Mouse (Mus musculus): ENCODE results near the gene Lrrfip1. TPM values are rescaled to one million over a fixed set of nuclear protein-coding genes. Genes with fewer than 3 reads are reported as not detected.
A peak's percentile ranks its signal among the peaks of the same experiment; 100 is the strongest.

The Lrrfip1 gene
- polyA plus RNA-seq, 1 experiment from 2014 or later: 58.6 TPM

DNA sequence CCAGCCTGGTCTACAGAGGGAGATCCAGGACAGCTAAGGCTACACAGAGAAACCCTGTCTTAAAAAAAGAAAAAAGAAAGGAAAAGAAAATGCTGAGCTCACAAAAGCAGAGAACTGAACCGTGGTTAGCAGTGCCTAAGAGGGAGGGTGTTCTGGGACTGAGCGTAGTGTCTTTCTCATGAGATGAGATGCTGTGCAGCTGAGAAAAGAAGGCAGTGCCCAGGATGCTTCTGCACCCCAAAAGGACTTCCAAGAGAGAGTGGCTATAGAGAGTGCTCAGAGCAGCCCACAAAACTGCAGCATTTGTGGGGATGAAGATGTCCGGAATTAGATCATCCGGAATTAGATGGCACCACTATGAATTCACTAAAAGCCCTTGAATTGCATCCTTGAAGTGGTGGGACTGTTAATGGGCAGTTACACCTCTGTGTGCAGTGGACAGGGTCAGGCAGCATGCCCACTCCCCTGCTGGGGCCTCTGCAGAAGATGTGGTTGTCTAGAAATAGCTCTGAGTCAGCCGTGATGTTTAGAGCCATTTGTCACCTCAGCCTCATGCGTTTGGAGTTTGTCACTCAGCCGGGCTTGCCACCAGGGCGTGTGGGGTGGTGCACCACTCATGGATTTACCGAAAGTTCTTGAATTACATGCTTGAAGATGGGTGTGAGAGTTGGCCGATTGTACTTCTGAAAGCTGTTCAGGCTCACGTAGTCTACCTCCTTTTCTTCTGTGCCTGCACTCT, 23.8 kb downstream of the Lrrfip1 start:
- Histone ChIP-seq H3K9ac (ENCODE audit: low read depth, low read length) (no peak overlapping the region), H3K9me3 (ENCODE audit: control insufficient read depth, low read length) (peaks cover 6% of the 10 kb centered on the region; the same call in 1 of the 2 replicates), H3K27me3 (replicated peaks; ENCODE audit: control insufficient read depth, insufficient read depth, low read length) (no peaks in the 10 kb centered on the region), H3K4me1 (ENCODE audit: control insufficient read depth, insufficient read depth, low read length) (peaks cover 4% of the 10 kb centered on the region), H3K36me3 (ENCODE audit: control insufficient read depth, insufficient read depth, low read length) (0 out of 2 replicates have a peak, but pooled peaks cover 8% of the 10 kb centered on the region), H3K4me3 (ENCODE audit: low read depth, low read length) (no peak overlapping the region), H3K4me2 (ENCODE audit: low read depth, low read length) (no peak overlapping the region), H3K27ac (replicated peaks; ENCODE audit: low read depth, low read length) (no peak overlapping the region)
- ATAC-seq (ENCODE audit: low read depth) (no peak), DNase-seq (ENCODE audit: low spot score) (peak; percentile 51)
- 74% methylated on average over 11 of the region's 11 CpGs for WGBS

DNA sequence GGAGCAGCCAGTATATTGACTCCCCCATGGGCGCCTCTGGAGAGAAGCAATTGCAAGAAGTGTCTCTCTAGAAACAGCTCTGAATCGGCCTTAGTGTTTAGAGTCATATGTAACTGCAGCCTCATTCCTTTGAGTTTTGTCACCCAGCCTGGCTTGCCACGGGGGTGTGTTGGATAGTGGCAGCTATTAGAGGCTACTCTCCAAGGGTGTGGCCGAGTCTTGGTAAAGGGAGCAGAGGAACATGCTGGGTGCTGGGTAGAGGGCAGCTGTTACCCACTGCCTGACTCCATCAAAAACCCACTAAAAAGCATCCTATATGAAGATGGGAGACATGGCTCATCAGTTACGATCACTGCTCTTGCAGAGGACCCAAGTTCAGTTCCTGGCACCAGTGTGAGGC, 24.7 kb downstream of the Lrrfip1 start:
- Histone ChIP-seq H3K9ac (ENCODE audit: low read depth, low read length) (no peak overlapping the region), H3K4me3 (ENCODE audit: low read depth, low read length) (no peak overlapping the region), H3K4me1 (ENCODE audit: control insufficient read depth, insufficient read depth, low read length) (no peaks in the 10 kb centered on the region), H3K27ac (replicated peaks; ENCODE audit: low read depth, low read length) (no peak overlapping the region), H3K27me3 (replicated peaks; ENCODE audit: control insufficient read depth, insufficient read depth, low read length) (no peaks in the 10 kb centered on the region), H3K36me3 (ENCODE audit: control insufficient read depth, insufficient read depth, low read length) (0 out of 2 replicates have a peak, but pooled peaks cover 8% of the 10 kb centered on the region), H3K4me2 (ENCODE audit: low read depth, low read length) (no peak overlapping the region), H3K9me3 (ENCODE audit: control insufficient read depth, low read length) (peaks cover 6% of the 10 kb centered on the region; the same call in 1 of the 2 replicates)
- 85% methylated on average over 5 of the region's 5 CpGs for WGBS
- DNase-seq (ENCODE audit: low spot score) (no peak), ATAC-seq (ENCODE audit: low read depth) (no peak)

DNA sequence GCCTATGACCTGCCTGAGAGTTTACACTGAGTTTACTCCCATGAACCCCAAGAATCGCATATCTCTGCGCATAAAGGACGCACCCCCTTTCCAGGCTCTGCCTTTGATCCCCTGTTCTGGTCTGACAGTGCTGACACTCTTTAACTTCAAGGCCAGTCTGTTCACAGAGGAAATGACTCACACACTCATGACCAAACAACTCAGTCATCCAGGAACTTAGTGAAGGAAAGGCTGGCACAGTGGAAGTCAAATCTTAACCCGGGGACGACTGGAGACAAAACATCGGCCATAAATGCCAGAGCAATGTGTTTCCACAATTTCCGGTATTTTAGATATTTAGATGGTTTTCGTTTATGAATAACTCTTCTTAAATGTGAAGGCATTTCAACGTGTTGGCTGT, 25.4 kb downstream of the Lrrfip1 start:
- no peak for ATAC-seq (ENCODE audit: low read depth)
- Histone ChIP-seq H3K9ac (ENCODE audit: low read depth, low read length) (no peak overlapping the region), H3K4me2 (ENCODE audit: low read depth, low read length) (no peak overlapping the region), H3K27me3 (replicated peaks; ENCODE audit: control insufficient read depth, insufficient read depth, low read length) (no peaks in the 10 kb centered on the region), H3K36me3 (ENCODE audit: control insufficient read depth, insufficient read depth, low read length) (0 out of 2 replicates have a peak, but pooled peaks cover 8% of the 10 kb centered on the region), H3K9me3 (ENCODE audit: control insufficient read depth, low read length) (peaks cover 6% of the 10 kb centered on the region; the same call in 1 of the 2 replicates), H3K27ac (replicated peaks; ENCODE audit: low read depth, low read length) (no peak overlapping the region), H3K4me3 (ENCODE audit: low read depth, low read length) (no peak overlapping the region), H3K4me1 (ENCODE audit: control insufficient read depth, insufficient read depth, low read length) (no peaks in the 10 kb centered on the region)
- WGBS: 78% methylated on average over 9 of the region's 9 CpGs
- DNase-seq (ENCODE audit: low spot score): no peak

DNA sequence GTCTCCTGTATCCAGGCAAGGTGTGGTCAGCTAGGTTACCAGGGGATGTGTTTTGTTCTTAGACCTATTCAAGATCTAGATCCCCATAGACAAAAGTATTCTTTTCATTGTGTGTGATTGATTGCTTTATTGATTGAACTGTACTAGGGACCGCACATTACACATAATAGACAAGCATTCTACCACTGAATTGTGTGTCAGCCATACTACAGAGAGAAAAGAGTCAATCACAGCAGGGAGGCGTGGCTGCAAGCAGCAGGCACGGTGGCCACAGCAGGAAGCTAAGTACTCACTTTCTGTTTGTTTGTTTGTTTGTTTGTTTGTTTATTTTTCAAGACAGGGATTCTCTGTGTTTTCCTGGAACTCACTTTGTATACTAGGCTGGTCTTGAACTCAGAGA, 25.9 kb downstream of the Lrrfip1 start:
- H3K4me3 ChIP-seq (ENCODE audit: low read depth, low read length): no peak overlapping the region
- no peaks in the 10 kb centered on the region for H3K4me1 ChIP-seq (ENCODE audit: control insufficient read depth, insufficient read depth, low read length)
- ATAC-seq (ENCODE audit: low read depth): no peak
- H3K27ac ChIP-seq (replicated peaks; ENCODE audit: low read depth, low read length): no peak overlapping the region
- no peak overlapping the region for H3K9ac ChIP-seq (ENCODE audit: low read depth, low read length)
- H3K36me3 ChIP-seq (ENCODE audit: control insufficient read depth, insufficient read depth, low read length): 0 out of 2 replicates have a peak, but pooled peaks cover 8% of the 10 kb centered on the region
- DNase-seq (ENCODE audit: low spot score): no peak
- WGBS: 82% methylated on average over 3 of the region's 3 CpGs
- no peak overlapping the region for H3K4me2 ChIP-seq (ENCODE audit: low read depth, low read length)
- no peaks in the 10 kb centered on the region for H3K27me3 ChIP-seq (replicated peaks; ENCODE audit: control insufficient read depth, insufficient read depth, low read length)
- peaks cover 6% of the 10 kb centered on the region; the same call in 1 of the 2 replicates for H3K9me3 ChIP-seq (ENCODE audit: control insufficient read depth, low read length)

DNA sequence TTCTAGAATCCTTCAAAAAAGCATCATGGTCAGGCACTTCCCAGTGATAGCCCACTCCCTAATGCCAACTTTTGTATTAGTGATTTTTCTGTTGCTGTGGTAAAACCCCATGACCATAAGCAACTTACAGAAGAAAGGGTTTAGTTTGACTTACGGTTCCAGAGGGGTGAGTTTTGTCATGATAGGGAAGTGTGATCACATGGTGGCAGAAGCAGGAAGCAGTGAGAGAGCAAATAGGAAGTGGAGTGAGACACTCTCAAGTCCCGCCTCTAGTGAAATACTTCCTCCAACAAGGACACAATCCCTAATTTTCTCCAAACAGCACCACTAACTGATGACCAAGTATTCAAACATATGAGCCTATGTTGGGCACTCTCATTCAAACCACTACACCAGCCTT, 28.4 kb downstream of the Lrrfip1 start:
- Histone ChIP-seq H3K9ac (ENCODE audit: low read depth, low read length) (no peak overlapping the region), H3K27ac (replicated peaks; ENCODE audit: low read depth, low read length) (no peak overlapping the region), H3K36me3 (ENCODE audit: control insufficient read depth, insufficient read depth, low read length) (0 out of 2 replicates have a peak, but pooled peaks cover 8% of the 10 kb centered on the region), H3K4me3 (ENCODE audit: low read depth, low read length) (no peak overlapping the region), H3K9me3 (ENCODE audit: control insufficient read depth, low read length) (peaks cover 6% of the 10 kb centered on the region; the same call in 1 of the 2 replicates), H3K27me3 (replicated peaks; ENCODE audit: control insufficient read depth, insufficient read depth, low read length) (no peaks in the 10 kb centered on the region), H3K4me2 (ENCODE audit: low read depth, low read length) (no peak overlapping the region), H3K4me1 (ENCODE audit: control insufficient read depth, insufficient read depth, low read length) (no peaks in the 10 kb centered on the region)
- ATAC-seq (ENCODE audit: low read depth): no peak
- DNase-seq (ENCODE audit: low spot score): no peak
- 91% methylated on average over 2 of the region's 2 CpGs for WGBS

DNA sequence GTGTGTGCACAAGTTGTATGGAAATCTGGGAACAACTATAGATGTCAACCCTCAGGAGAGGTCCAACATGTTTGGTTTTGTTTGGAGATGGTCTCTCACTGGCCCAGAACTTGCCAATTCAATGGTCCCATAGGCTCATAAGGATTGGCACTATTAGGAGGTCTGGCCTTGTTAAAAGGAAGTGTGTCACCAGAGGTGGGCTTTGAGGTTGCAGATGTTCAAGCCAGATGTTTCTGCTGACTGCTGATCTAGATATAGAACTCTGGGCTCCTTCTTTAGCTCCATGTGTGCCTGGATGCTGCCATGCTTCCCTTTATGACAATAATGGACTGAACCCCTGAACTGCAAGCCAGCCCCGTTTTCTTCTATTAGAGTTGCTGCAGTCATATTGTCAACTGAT, 31.8 kb downstream of the Lrrfip1 start:
- H3K27ac ChIP-seq (replicated peaks; ENCODE audit: low read depth, low read length): no peak overlapping the region
- 86% methylated on average over 1 of the region's 1 CpGs for WGBS

DNA sequence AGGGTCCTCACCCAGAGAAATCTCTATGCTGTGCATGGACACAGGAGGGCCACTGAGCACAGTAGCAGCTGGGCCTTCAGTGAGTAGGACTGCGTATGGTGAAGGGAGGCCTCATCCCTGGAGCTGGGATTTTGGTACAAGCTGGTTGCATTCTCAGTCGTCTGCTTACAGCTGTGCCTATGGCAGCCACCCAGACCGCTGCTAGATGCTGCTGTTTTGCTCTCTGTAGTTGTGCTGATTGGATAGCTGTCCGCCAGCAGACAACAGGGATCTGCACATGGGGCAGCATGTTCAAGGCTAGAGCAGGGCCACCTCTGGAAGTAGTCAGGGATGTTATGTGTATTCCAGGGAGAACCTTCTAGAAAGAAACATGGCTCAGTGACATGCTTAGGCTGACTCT, 33.0 kb downstream of the Lrrfip1 start:
- WGBS: 73% methylated on average over 4 of the region's 4 CpGs
- Histone ChIP-seq H3K4me2 (ENCODE audit: low read depth, low read length) (no peak overlapping the region), H3K4me3 (ENCODE audit: low read depth, low read length) (no peak overlapping the region), H3K27ac (replicated peaks; ENCODE audit: low read depth, low read length) (no peak overlapping the region), H3K27me3 (replicated peaks; ENCODE audit: control insufficient read depth, insufficient read depth, low read length) (no peaks in the 10 kb centered on the region), H3K9ac (ENCODE audit: low read depth, low read length) (no peak overlapping the region), H3K36me3 (ENCODE audit: control insufficient read depth, insufficient read depth, low read length) (0 out of 2 replicates have a peak, but pooled peaks cover 3% of the 10 kb centered on the region), H3K9me3 (ENCODE audit: control insufficient read depth, low read length) (no peaks in the 10 kb centered on the region), H3K4me1 (ENCODE audit: control insufficient read depth, insufficient read depth, low read length) (no peaks in the 10 kb centered on the region)
- DNase-seq (ENCODE audit: low spot score): no peak
- ATAC-seq (ENCODE audit: low read depth): peak; percentile 65; the same call in 1 of the 2 replicates

More for the DNA sequence above, 31.8 kb downstream of the Lrrfip1 start:
- no peak overlapping the region for H3K9ac ChIP-seq (ENCODE audit: low read depth, low read length)
- DNase-seq (ENCODE audit: low spot score): no peak
- H3K4me3 ChIP-seq (ENCODE audit: low read depth, low read length): no peak overlapping the region
- no peaks in the 10 kb centered on the region for H3K27me3 ChIP-seq (replicated peaks; ENCODE audit: control insufficient read depth, insufficient read depth, low read length)
- peaks cover 6% of the 10 kb centered on the region; the same call in 1 of the 2 replicates for H3K9me3 ChIP-seq (ENCODE audit: control insufficient read depth, low read length)
- 0 out of 2 replicates have a peak, but pooled peaks cover 8% of the 10 kb centered on the region for H3K36me3 ChIP-seq (ENCODE audit: control insufficient read depth, insufficient read depth, low read length)
- ATAC-seq (ENCODE audit: low read depth): no peak
- H3K4me2 ChIP-seq (ENCODE audit: low read depth, low read length): no peak overlapping the region
- H3K4me1 ChIP-seq (ENCODE audit: control insufficient read depth, insufficient read depth, low read length): no peaks in the 10 kb centered on the region

DNA sequence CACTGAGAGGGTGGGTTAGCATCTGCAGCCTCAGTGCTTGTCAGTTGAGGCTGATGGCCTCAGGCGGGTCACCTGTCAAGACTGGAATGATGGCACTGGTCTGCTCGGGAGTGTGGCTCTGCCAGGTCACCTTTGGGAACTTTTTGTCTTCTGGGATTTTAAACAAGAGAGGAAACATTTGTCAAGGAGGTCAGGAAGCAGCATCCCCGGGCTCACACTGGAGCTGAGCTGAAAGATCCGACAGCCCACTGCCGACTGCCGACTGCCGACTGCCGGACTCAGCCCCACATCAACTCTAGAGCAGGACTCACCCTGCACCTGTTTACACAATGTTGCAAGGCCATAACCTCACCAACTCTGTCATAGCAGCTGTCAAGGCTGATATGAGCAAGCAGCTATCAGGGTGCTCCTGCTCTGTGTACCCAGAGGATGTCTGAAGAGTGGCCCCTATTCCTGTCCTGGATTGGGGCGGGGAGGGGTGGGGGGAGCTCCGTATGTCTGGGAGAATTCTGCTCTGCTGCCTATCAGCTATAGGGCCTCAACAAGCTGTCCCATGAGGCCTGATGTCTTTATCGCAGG, 33.9 kb downstream of the Lrrfip1 start:
- no peaks in the 10 kb centered on the region for H3K4me1 ChIP-seq (ENCODE audit: control insufficient read depth, insufficient read depth, low read length)
- DNase-seq (ENCODE audit: low spot score): peak; percentile 56
- 47% methylated on average over 11 of the region's 11 CpGs for WGBS
- no peaks in the 10 kb centered on the region for H3K36me3 ChIP-seq (ENCODE audit: control insufficient read depth, insufficient read depth, low read length)
- no peak overlapping the region for H3K27ac ChIP-seq (replicated peaks; ENCODE audit: low read depth, low read length)
- no peaks in the 10 kb centered on the region for H3K9me3 ChIP-seq (ENCODE audit: control insufficient read depth, low read length)
- H3K4me3 ChIP-seq (ENCODE audit: low read depth, low read length): no peak overlapping the region
- no peak overlapping the region for H3K9ac ChIP-seq (ENCODE audit: low read depth, low read length)
- H3K4me2 ChIP-seq (ENCODE audit: low read depth, low read length): no peak overlapping the region
- H3K27me3 ChIP-seq (replicated peaks; ENCODE audit: control insufficient read depth, insufficient read depth, low read length): no peaks in the 10 kb centered on the region
- no peak for ATAC-seq (ENCODE audit: low read depth)
